ENCODE assay signal across 8 mouse cellular contexts in the genomic region with DNA sequence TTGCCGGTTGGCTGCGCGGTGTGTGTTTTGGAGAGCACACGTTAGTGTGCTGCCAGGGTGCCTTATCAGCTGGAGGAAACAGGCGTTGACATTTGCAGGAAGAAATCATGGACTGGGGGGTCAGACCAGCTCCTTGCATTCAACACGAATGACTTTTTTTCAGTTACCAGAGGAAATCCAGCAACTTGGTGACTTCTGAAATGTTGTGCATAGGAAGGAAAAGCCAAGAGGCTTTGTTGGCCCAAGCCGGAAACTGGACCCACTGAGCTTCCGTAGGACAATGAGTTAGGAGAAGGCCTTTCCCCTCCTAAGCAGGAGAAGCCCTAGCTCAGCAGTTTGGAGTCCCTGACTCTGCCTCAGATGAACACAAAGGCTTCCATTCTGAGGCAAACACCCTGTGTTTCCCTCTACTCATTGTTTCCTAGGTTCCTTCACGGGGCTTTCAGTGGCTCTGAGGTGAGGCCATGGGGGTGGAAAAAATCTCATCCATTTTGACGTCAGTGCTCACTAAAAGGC. TPM values are rescaled to one million over a fixed set of nuclear protein-coding genes. Genes with fewer than 3 reads are reported as not detected.
DNase-seq lines count a peak whose midpoint lies in the region; ATAC-seq lines count a peak whose summit lies in the region.
"Had no signal": no experiment of that assay in that cellular context is flagged by ENCODE, and none has a peak within 500 bp of the region (broad histone marks: within the 10 kb centered on the region; RNA-seq: fewer than 3 reads in every experiment).

No protein-coding gene starts in this region.

- no peak overlapping the region for H3K27ac ChIP-seq in hindbrain, embryonic 13.5 days
- H3K27ac ChIP-seq: midbrain, embryonic 10.5 days had no signal

- peak; percentile 49 for DNase-seq in ES-CJ7 (ENCODE audit: low read depth, low spot score)
- DNase-seq in adrenal gland, postnatal 14 days, result peak; percentile 45
- peak; percentile 7 to 42 for DNase-seq in heart, postnatal 14 days
- DNase-seq in kidney, postnatal 36 days, result peak; percentile 59 to 63
- no peak for DNase-seq in urinary bladder, postnatal 36 days (ENCODE audit: low spot score in 2 of 2)
- no peak for DNase-seq in ovary, postnatal 14 days (ENCODE audit: low spot score)

- no peak overlapping the region for H3K4me3 ChIP-seq in hindbrain, embryonic 13.5 days
- H3K4me3 ChIP-seq: midbrain, embryonic 10.5 days had no signal

- no peak for ATAC-seq in hindbrain, embryonic 13.5 days (ENCODE audit: low FRiP score)

- no peak overlapping the region for H3K4me2 ChIP-seq in hindbrain, embryonic 13.5 days

- intact Hi-C loops in heart, postnatal 14 days (cut with DNase I), result no loop called here

- no peaks in the 10 kb centered on the region for H3K36me3 ChIP-seq in hindbrain, embryonic 13.5 days
- H3K36me3 ChIP-seq: midbrain, embryonic 10.5 days had no signal

- no peak overlapping the region for H3K9ac ChIP-seq in hindbrain, embryonic 13.5 days

- no peaks in the 10 kb centered on the region for H3K4me1 ChIP-seq in hindbrain, embryonic 13.5 days (replicated peaks)

- 69% methylated on average over 10 of the region's 10 CpGs for WGBS in hindbrain, embryonic 13.5 days

- no peaks in the 10 kb centered on the region for H3K9me3 ChIP-seq in hindbrain, embryonic 13.5 days
- H3K9me3 ChIP-seq: midbrain, embryonic 10.5 days had no signal

- H3K27me3 ChIP-seq in hindbrain, embryonic 13.5 days, result no peaks in the 10 kb centered on the region

RNA-seq across cellular contexts. Expression of gene Lrch1, which starts 26.5 kb away (rescaled TPM):
- 14.6 and 17.3 TPM in 2 replicates for total RNA-seq in adrenal gland, postnatal 14 days (2021)
- total RNA-seq in heart, postnatal 14 days (2021), result 10 to 100 TPM; 17.5 to 18.5 TPM
- polyA plus RNA-seq in hindbrain, embryonic 13.5 days (2015; fragmentation: Nextera tagmentation; extraction: Ambion mirVana), result 13.1 and 13.2 TPM in 2 replicates

RNA-seq across cellular contexts. Expression of gene Rubcnl, which starts 41.6 kb away (rescaled TPM):
- 0.93 and 3.7 TPM in 2 replicates for total RNA-seq in adrenal gland, postnatal 14 days (2021)
- under 1 TPM; 0.65 to 0.73 TPM for total RNA-seq in heart, postnatal 14 days (2021)
- polyA plus RNA-seq in hindbrain, embryonic 13.5 days (2015; fragmentation: Nextera tagmentation; extraction: Ambion mirVana), result 0.23 and 0.27 TPM in 2 replicates

Comparison
In these comparisons a context has a peak if more than half of its experiments do, and no peak if none do; other contexts are left out.
1. DNase-seq: peak in ES-CJ7 (single experiment), adrenal gland, postnatal 14 days (single experiment), heart, postnatal 14 days (2 of 2) and kidney, postnatal 36 days (2 of 2); none in urinary bladder, postnatal 36 days (0 of 2) and ovary, postnatal 14 days (single experiment).